Comparison of ENCODE assay signal across 8 mouse cellular contexts in the genomic region with DNA sequence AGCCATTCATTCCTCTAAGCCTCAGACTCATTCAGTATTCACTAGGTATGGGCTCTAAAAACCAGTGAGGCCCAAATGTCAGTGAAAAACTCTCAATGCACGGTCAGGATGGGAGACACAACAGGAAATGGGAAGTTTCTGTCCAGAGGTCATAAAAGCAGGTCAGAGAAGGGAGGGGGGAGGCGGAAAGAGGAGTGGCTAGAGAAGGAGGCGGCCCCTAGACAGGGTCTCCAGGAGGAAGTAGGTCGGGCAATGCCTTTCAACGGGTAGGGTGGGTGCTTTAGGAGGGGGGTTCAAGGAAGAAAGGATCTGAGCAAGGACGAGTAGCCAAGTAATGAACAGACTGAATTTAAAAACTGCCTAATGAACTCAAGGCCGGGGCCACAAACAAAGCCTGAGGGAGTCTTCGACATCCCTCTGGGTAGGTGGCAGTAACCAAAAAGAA. TPM values are rescaled to one million over a fixed set of nuclear protein-coding genes. Genes with fewer than 3 reads are reported as not detected.
DNase-seq lines count a peak whose midpoint lies in the region; ATAC-seq and TF ChIP-seq lines count a peak whose summit lies in the region.

No protein-coding gene starts in this region.

- H3K79me2 ChIP-seq in liver, adult 2 months (ENCODE audit: control insufficient read depth, insufficient read depth, low read length) = no peaks in the 10 kb centered on the region

- H3K36me3 ChIP-seq in embryonic facial prominence, embryonic 15.5 days = no peaks in the 10 kb centered on the region
- no peaks in the 10 kb centered on the region for H3K36me3 ChIP-seq in hindbrain, embryonic 15.5 days
- no peaks in the 10 kb centered on the region for H3K36me3 ChIP-seq in liver, adult 2 months (ENCODE audit: control insufficient read depth, insufficient read depth, low read length)
- no peaks in the 10 kb centered on the region for H3K36me3 ChIP-seq in neural tube, embryonic 12.5 days

- H3K4me1 ChIP-seq in embryonic facial prominence, embryonic 15.5 days = peaks cover 17% of the 10 kb centered on the region
- H3K4me1 ChIP-seq in hindbrain, embryonic 15.5 days (replicated peaks) = 0 out of 2 replicates have a peak, but pooled peaks cover 9% of the 10 kb centered on the region
- H3K4me1 ChIP-seq in liver, adult 2 months (ENCODE audit: control insufficient read depth, insufficient read depth, low read length) = no peaks in the 10 kb centered on the region; the same call in 1 of the 2 replicates
- peaks cover 11% of the 10 kb centered on the region; the same call in 1 of the 2 replicates for H3K4me1 ChIP-seq in neural tube, embryonic 12.5 days

- H3K9ac ChIP-seq in embryonic facial prominence, embryonic 15.5 days = no peak overlapping the region
- no peak overlapping the region for H3K9ac ChIP-seq in hindbrain, embryonic 15.5 days
- H3K9ac ChIP-seq in liver, adult 2 months (ENCODE audit: low read depth, low read length) = peak overlapping the region; percentile 18
- 0 out of 2 replicates have a peak overlapping the region, but pooled peaks have one; percentile 33 for H3K9ac ChIP-seq in neural tube, embryonic 12.5 days

- no peak overlapping the region for H3K4me3 ChIP-seq in layer of hippocampus, adult 2 months
- peak overlapping the region; percentile 20 for H3K4me3 ChIP-seq in embryonic facial prominence, embryonic 15.5 days (replicated peaks)
- no peak overlapping the region for H3K4me3 ChIP-seq in hindbrain, embryonic 15.5 days
- peak overlapping the region; percentile 47 for H3K4me3 ChIP-seq in liver, adult 2 months (ENCODE audit: insufficient read depth, low read depth, low read length)
- H3K4me3 ChIP-seq in neural tube, embryonic 12.5 days = no peak overlapping the region

- TF ChIP-seq POLR2A in liver, adult 2 months (IDR thresholded peaks at IDR 0.05; ENCODE audit: extremely low read depth, insufficient read depth, low read length) = no peak

- no peaks in the 10 kb centered on the region for H3K9me3 ChIP-seq in embryonic facial prominence, embryonic 15.5 days (replicated peaks)
- no peaks in the 10 kb centered on the region for H3K9me3 ChIP-seq in hindbrain, embryonic 15.5 days
- no peaks in the 10 kb centered on the region for H3K9me3 ChIP-seq in neural tube, embryonic 12.5 days

- H3K4me2 ChIP-seq in embryonic facial prominence, embryonic 15.5 days (replicated peaks) = 0 out of 2 replicates have a peak overlapping the region, but pooled peaks have one; percentile 28
- peak overlapping the region; percentile 14; the same call in 1 of the 2 replicates for H3K4me2 ChIP-seq in hindbrain, embryonic 15.5 days
- peak overlapping the region; percentile 51 for H3K4me2 ChIP-seq in neural tube, embryonic 12.5 days (replicated peaks)

- no peak for TF ChIP-seq CTCF in layer of hippocampus, adult 2 months (conservative IDR thresholded peaks at IDR 0.05)
- TF ChIP-seq CTCF in liver, adult 2 months (IDR thresholded peaks at IDR 0.05; ENCODE audit: low read depth, low read length) = no peak

- H3K27ac ChIP-seq in layer of hippocampus, adult 2 months = peak overlapping the region; percentile 20; the same call in 1 of the 2 replicates
- H3K27ac ChIP-seq in embryonic facial prominence, embryonic 15.5 days (replicated peaks) = peak overlapping the region; percentile 40; the same call in 1 of the 2 replicates
- H3K27ac ChIP-seq in hindbrain, embryonic 15.5 days (replicated peaks) = peak overlapping the region; percentile 72
- H3K27ac ChIP-seq in liver, adult 2 months (replicated peaks; ENCODE audit: insufficient read depth, low read depth, low read length) = peak overlapping the region; percentile 69
- no peak overlapping the region for H3K27ac ChIP-seq in neural tube, embryonic 12.5 days

- 24% methylated on average over 8 of the region's 8 CpGs for WGBS in embryonic facial prominence, embryonic 15.5 days
- WGBS in hindbrain, embryonic 15.5 days = 6% methylated on average over 8 of the region's 8 CpGs
- WGBS in liver, adult 2 months = 42% methylated on average over 8 of the region's 8 CpGs
- WGBS in neural tube, embryonic 12.5 days = 11% methylated on average over 8 of the region's 8 CpGs

- no peak; the same call in 1 of the 2 replicates for ATAC-seq in embryonic facial prominence, embryonic 15.5 days (ENCODE audit: insufficient number of reproducible peaks, low FRiP score, low TSS enrichment, low read depth)
- ATAC-seq in hindbrain, embryonic 15.5 days (ENCODE audit: low FRiP score, low read depth) = no peak
- ATAC-seq in neural tube, embryonic 12.5 days (ENCODE audit: low FRiP score, low read depth) = no peak

- no peak for DNase-seq in layer of hippocampus, adult 2 months (ENCODE audit: low spot score in 2 of 2)
- no peak for DNase-seq in layer of hippocampus, postnatal 36 days
- DNase-seq in liver, adult 2 months (ENCODE audit: extremely low read depth, low read depth, low spot score) = peak; percentile 31
- no peak for DNase-seq in c-Kit-positive CD71-positive TER-119-positive erythroid progenitor cells, embryonic 14.5 days (ENCODE audit: low spot score)
- no peak for DNase-seq in left cerebral cortex, adult 9 months (ENCODE audit: low spot score in 2 of 2)

- no peaks in the 10 kb centered on the region for H3K27me3 ChIP-seq in embryonic facial prominence, embryonic 15.5 days
- no peaks in the 10 kb centered on the region for H3K27me3 ChIP-seq in hindbrain, embryonic 15.5 days
- no peaks in the 10 kb centered on the region for H3K27me3 ChIP-seq in liver, adult 2 months (ENCODE audit: control insufficient read depth, insufficient read depth, low read length)
- H3K27me3 ChIP-seq in neural tube, embryonic 12.5 days (replicated peaks) = no peaks in the 10 kb centered on the region

RNA-seq across cellular contexts. Expression of gene Mymx, which starts 17.1 kb away (rescaled TPM):
- not detected for total RNA-seq in layer of hippocampus, adult 2 months (2021)
- not detected for total RNA-seq in layer of hippocampus, postnatal 36 days (2021)
- 29.9 and 41.1 TPM in 2 replicates for polyA plus RNA-seq in embryonic facial prominence, embryonic 15.5 days (2015; fragmentation: Nextera tagmentation; extraction: Ambion mirVana)
- polyA plus RNA-seq in hindbrain, embryonic 15.5 days (2015; fragmentation: Nextera tagmentation; extraction: Ambion mirVana) = not detected in 2 replicates
- not detected in 2 replicates for total RNA-seq in liver, adult 2 months (2014; rRNA removed)
- polyA plus RNA-seq in liver, adult 2 months (2012; rRNA removed) = not detected in 2 replicates
- 4.4 and 6.8 TPM in 2 replicates for polyA plus RNA-seq in neural tube, embryonic 12.5 days (2016; fragmentation: Nextera tagmentation; extraction: Ambion mirVana)

RNA-seq across cellular contexts. Expression of gene Slc29a1, which starts 19.6 kb away (rescaled TPM):
- total RNA-seq in layer of hippocampus, adult 2 months (2021) = 10 to 100 TPM; 21.1 to 23.0 TPM
- 10 to 100 TPM; 20.8 to 21.5 TPM for total RNA-seq in layer of hippocampus, postnatal 36 days (2021)
- polyA plus RNA-seq in embryonic facial prominence, embryonic 15.5 days (2015; fragmentation: Nextera tagmentation; extraction: Ambion mirVana) = 92.7 and 99.7 TPM in 2 replicates
- 43.7 and 46.4 TPM in 2 replicates for polyA plus RNA-seq in hindbrain, embryonic 15.5 days (2015; fragmentation: Nextera tagmentation; extraction: Ambion mirVana)
- 220 and 240 TPM in 2 replicates for total RNA-seq in liver, adult 2 months (2014; rRNA removed)
- 618 and 693 TPM in 2 replicates for polyA plus RNA-seq in liver, adult 2 months (2012; rRNA removed)
- 44.7 and 47.9 TPM in 2 replicates for polyA plus RNA-seq in neural tube, embryonic 12.5 days (2016; fragmentation: Nextera tagmentation; extraction: Ambion mirVana)

RNA-seq across cellular contexts. Expression of gene Capn11, which starts 40.2 kb away (rescaled TPM):
- total RNA-seq in layer of hippocampus, adult 2 months (2021) = under 1 TPM; 0.28 to 0.44 TPM
- 1 to 10 TPM in 1 of 2 experiments, under 1 TPM in 1; 0.22 to 1.4 TPM for total RNA-seq in layer of hippocampus, postnatal 36 days (2021)
- 0.71 and 0.77 TPM in 2 replicates for polyA plus RNA-seq in embryonic facial prominence, embryonic 15.5 days (2015; fragmentation: Nextera tagmentation; extraction: Ambion mirVana)
- 0.58 and 1.00 TPM in 2 replicates for polyA plus RNA-seq in hindbrain, embryonic 15.5 days (2015; fragmentation: Nextera tagmentation; extraction: Ambion mirVana)
- 0.13 TPM in 1 of 2 replicates, not detected in the other for total RNA-seq in liver, adult 2 months (2014; rRNA removed)
- 0.02 TPM in 1 of 2 replicates, not detected in the other for polyA plus RNA-seq in liver, adult 2 months (2012; rRNA removed)
- polyA plus RNA-seq in neural tube, embryonic 12.5 days (2016; fragmentation: Nextera tagmentation; extraction: Ambion mirVana) = 1.1 and 1.4 TPM in 2 replicates

RNA-seq across cellular contexts. Expression of gene Hsp90ab1, which starts 45.9 kb away (rescaled TPM):
- total RNA-seq in layer of hippocampus, adult 2 months (2021) = 1,000 to 10,000 TPM; 1,695 to 1,765 TPM
- total RNA-seq in layer of hippocampus, postnatal 36 days (2021) = 1,000 to 10,000 TPM; 1,811 to 1,865 TPM
- polyA plus RNA-seq in embryonic facial prominence, embryonic 15.5 days (2015; fragmentation: Nextera tagmentation; extraction: Ambion mirVana) = 1,563 and 1,577 TPM in 2 replicates
- 1,555 and 1,567 TPM in 2 replicates for polyA plus RNA-seq in hindbrain, embryonic 15.5 days (2015; fragmentation: Nextera tagmentation; extraction: Ambion mirVana)
- total RNA-seq in liver, adult 2 months (2014; rRNA removed) = 248 and 362 TPM in 2 replicates
- polyA plus RNA-seq in liver, adult 2 months (2012; rRNA removed) = 226 and 272 TPM in 2 replicates
- 1,381 and 1,470 TPM in 2 replicates for polyA plus RNA-seq in neural tube, embryonic 12.5 days (2016; fragmentation: Nextera tagmentation; extraction: Ambion mirVana)

RNA-seq across cellular contexts. Expression of gene Slc35b2, which starts 55.3 kb away (rescaled TPM):
- 10 to 100 TPM; 31.1 to 31.8 TPM for total RNA-seq in layer of hippocampus, adult 2 months (2021)
- total RNA-seq in layer of hippocampus, postnatal 36 days (2021) = 10 to 100 TPM; 28.2 to 29.4 TPM
- 133 and 139 TPM in 2 replicates for polyA plus RNA-seq in embryonic facial prominence, embryonic 15.5 days (2015; fragmentation: Nextera tagmentation; extraction: Ambion mirVana)
- polyA plus RNA-seq in hindbrain, embryonic 15.5 days (2015; fragmentation: Nextera tagmentation; extraction: Ambion mirVana) = 89.9 and 90.4 TPM in 2 replicates
- total RNA-seq in liver, adult 2 months (2014; rRNA removed) = 43.0 and 45.9 TPM in 2 replicates
- polyA plus RNA-seq in liver, adult 2 months (2012; rRNA removed) = 69.7 and 73.0 TPM in 2 replicates
- polyA plus RNA-seq in neural tube, embryonic 12.5 days (2016; fragmentation: Nextera tagmentation; extraction: Ambion mirVana) = 87.6 and 90.5 TPM in 2 replicates

Comparison
In these comparisons a context has a peak if more than half of its experiments do, and no peak if none do; other contexts are left out.
1. H3K4me3 ChIP-seq: peak in embryonic facial prominence, embryonic 15.5 days (single experiment) and liver, adult 2 months (single experiment); none in layer of hippocampus, adult 2 months (single experiment), hindbrain, embryonic 15.5 days (single experiment) and neural tube, embryonic 12.5 days (single experiment).
2. H3K9ac ChIP-seq: peak in liver, adult 2 months (single experiment) and neural tube, embryonic 12.5 days (single experiment); none in embryonic facial prominence, embryonic 15.5 days (single experiment) and hindbrain, embryonic 15.5 days (single experiment).
3. Peak in every context shown above with its lines, with median percentiles within 50 percentile points of each other: H3K4me2 ChIP-seq.